Mouse (Mus musculus) liver (tissue): ENCODE data around the gene Nrp2.

Experiments
- DNase-seq: peaks from one replicate; pipeline ENCODE4 v3.0.0-alpha.2; 2020; ENCODE audit warnings: mixed read lengths

The Nrp2 gene

GRCm38 (mm10) chr1:62724461-62725021 lies 21.5 kb downstream of the Nrp2 start:
- DNase-seq: no peak

- no peak for DNase-seq
Measured at GRCm38 (mm10) chr1:62725032-62725678, 22.1 kb downstream of the Nrp2 start.

GRCm38 (mm10) chr1:62727191-62727590 lies 24.1 kb downstream of the Nrp2 start:
- no peak for DNase-seq

GRCm38 (mm10) chr1:62728421-62728820 lies 25.3 kb downstream of the Nrp2 start:
- DNase-seq: no peak

GRCm38 (mm10) chr1:62728926-62729325 lies 25.8 kb downstream of the Nrp2 start:
- no peak for DNase-seq

- DNase-seq: no peak
Measured at GRCm38 (mm10) chr1:62729345-62730150, 26.5 kb downstream of the Nrp2 start.

- no peak for DNase-seq
Measured at GRCm38 (mm10) chr1:62732036-62732435, 29.0 kb downstream of the Nrp2 start.

- DNase-seq: no peak
Measured at GRCm38 (mm10) chr1:62734420-62734931, 31.4 kb downstream of the Nrp2 start.

GRCm38 (mm10) chr1:62734980-62735379 lies 31.9 kb downstream of the Nrp2 start:
- no peak for DNase-seq

GRCm38 (mm10) chr1:62735835-62736234 lies 32.8 kb downstream of the Nrp2 start:
- no peak for DNase-seq

- DNase-seq: no peak
Measured at GRCm38 (mm10) chr1:62736455-62737012, 33.4 kb downstream of the Nrp2 start.

- DNase-seq: no peak
Measured at GRCm38 (mm10) chr1:62738165-62738564, 35.1 kb downstream of the Nrp2 start.

GRCm38 (mm10) chr1:62742092-62742491 lies 39.0 kb downstream of the Nrp2 start:
- no peak for DNase-seq

- DNase-seq: no peak
Measured at GRCm38 (mm10) chr1:62743064-62743694, 40.1 kb downstream of the Nrp2 start.

GRCm38 (mm10) chr1:62745889-62746288 lies 42.8 kb downstream of the Nrp2 start:
- no peak for DNase-seq

GRCm38 (mm10) chr1:62747421-62748111 lies 44.5 kb downstream of the Nrp2 start:
- DNase-seq: no peak

- DNase-seq: no peak
Measured at GRCm38 (mm10) chr1:62748361-62748760, 45.3 kb downstream of the Nrp2 start.

- no peak for DNase-seq
Measured at GRCm38 (mm10) chr1:62749716-62750115, 46.6 kb downstream of the Nrp2 start.

- no peak for DNase-seq
Measured at GRCm38 (mm10) chr1:62750408-62751008, 47.4 kb downstream of the Nrp2 start.

- peak; percentile 46 for DNase-seq
Measured at GRCm38 (mm10) chr1:62751011-62752006, 48.2 kb downstream of the Nrp2 start.

- no peak for DNase-seq
Measured at GRCm38 (mm10) chr1:62752055-62752454, 49.0 kb downstream of the Nrp2 start.
